Mouse (Mus musculus): Measurements from ENCODE around the gene Slc9b2. TPM values are rescaled to one million over a fixed set of nuclear protein-coding genes. Genes with fewer than 3 reads are reported as not detected.

The Slc9b2 gene
- polyA plus RNA-seq, 1 experiment from 2014 or later = not detected

DNA sequence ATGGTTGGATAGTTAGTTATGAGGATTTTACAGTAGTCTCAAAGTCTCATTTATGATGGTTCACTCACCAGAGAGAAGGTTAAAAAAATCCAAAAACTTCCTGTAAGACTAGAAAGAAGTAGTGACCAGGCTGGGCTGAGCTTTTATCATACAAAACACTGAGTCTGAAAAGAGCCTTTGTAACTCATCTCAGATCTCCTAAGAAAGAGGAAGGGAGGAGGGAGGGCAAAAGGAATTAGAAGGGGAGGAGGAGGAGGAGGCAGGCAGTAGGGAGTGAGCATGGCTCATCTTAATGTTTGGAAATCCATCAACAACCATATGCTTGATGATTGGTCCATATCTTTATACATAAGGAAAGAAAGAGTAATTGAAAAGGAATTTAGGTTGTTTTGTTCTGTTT lies 25.2 kb downstream of the Slc9b2 start:
- TF ChIP-seq CTCF (IDR thresholded peaks at IDR 0.05; ENCODE audit: low read depth) (no peak), EP300 (IDR thresholded peaks at IDR 0.05; ENCODE audit: low read depth) (no peak)
- no peak overlapping the region for H3K9ac ChIP-seq (replicated peaks)
- H3K27me3 ChIP-seq (ENCODE audit: insufficient read depth, low read length) = no peaks in the 10 kb centered on the region
- ATAC-seq (no peak), DNase-seq (no peak)
- H3K4me1 ChIP-seq (ENCODE audit: insufficient read depth) = no peaks in the 10 kb centered on the region
- H3K27ac ChIP-seq (ENCODE audit: low read depth) = no peak overlapping the region
- no peaks in the 10 kb centered on the region for H3K9me3 ChIP-seq (ENCODE audit: low read length)
- H3K4me3 ChIP-seq (ENCODE audit: low read depth, low read length) = no peak overlapping the region
- H3K4me2 ChIP-seq (ENCODE audit: low read depth, low read length) = no peak overlapping the region
- no peaks in the 10 kb centered on the region for H3K36me3 ChIP-seq (replicated peaks; ENCODE audit: insufficient read depth, low read length)

DNA sequence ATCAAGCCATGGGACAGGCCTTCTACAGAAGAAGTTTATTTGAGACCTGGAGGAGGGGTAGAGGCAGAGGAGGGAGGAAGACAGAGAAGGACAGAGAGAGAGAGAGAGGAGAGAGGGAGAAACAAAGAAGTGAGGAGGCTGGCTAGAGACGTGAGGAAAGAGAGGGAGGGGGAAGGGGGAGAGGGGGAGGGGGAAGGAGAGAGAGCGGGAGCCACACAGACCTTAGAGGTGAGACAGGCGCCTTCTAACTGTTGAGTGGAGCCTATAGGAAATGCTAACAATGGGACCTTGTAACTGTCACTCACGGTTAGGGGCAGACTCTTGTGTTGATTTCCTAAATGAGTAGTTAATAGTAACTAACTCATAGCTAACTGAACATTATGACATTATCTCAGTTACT lies 26.3 kb downstream of the Slc9b2 start:
- no peaks in the 10 kb centered on the region for H3K36me3 ChIP-seq (replicated peaks; ENCODE audit: insufficient read depth, low read length)
- no peak overlapping the region for H3K4me2 ChIP-seq (ENCODE audit: low read depth, low read length)
- no peak for TF ChIP-seq EP300 (IDR thresholded peaks at IDR 0.05; ENCODE audit: low read depth)
- TF ChIP-seq CTCF (IDR thresholded peaks at IDR 0.05; ENCODE audit: low read depth) = no peak
- 51% methylated on average over 4 of the region's 4 CpGs for WGBS (ENCODE audit: insufficient replicate concordance)
- H3K27me3 ChIP-seq (ENCODE audit: insufficient read depth, low read length) = no peaks in the 10 kb centered on the region
- DNase-seq = no peak
- no peak for ATAC-seq
- no peaks in the 10 kb centered on the region for H3K4me1 ChIP-seq (ENCODE audit: insufficient read depth)
- H3K27ac ChIP-seq (ENCODE audit: low read depth) = no peak overlapping the region
- H3K9ac ChIP-seq (replicated peaks) = no peak overlapping the region
- H3K9me3 ChIP-seq (ENCODE audit: low read length) = no peaks in the 10 kb centered on the region
- H3K4me3 ChIP-seq (ENCODE audit: low read depth, low read length) = no peak overlapping the region

DNA sequence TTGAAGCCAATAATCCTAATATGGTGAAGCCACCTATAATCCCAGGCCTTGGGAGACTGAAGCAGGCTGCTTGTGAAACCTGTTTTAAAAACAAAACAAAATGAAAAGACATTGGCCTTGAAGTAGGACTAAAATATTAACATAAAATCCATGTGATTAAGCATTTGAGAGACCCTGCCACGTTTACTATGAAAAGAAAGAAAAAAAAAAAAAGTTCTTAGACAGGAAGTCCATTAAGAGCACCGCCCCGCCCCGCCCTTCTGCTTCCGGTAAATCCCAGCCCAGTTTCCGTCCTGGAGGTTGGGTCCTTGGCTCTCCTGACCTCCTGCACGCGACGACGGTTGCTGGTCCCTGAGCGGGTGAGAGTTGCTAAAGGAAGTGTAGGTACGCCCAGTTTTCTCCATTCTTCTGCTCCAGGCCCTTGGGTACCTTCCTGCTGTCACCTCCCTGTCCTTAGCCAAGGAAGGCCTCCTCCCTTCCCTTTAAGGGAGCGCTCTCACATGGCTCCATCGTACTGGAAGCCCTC lies 40.3 kb downstream of the Slc9b2 start, which contains the start of gene Slc9b1:
TSS of gene Slc9b1 (plus strand) at position 291 of the 526 bp plus-strand sequence.
- ATAC-seq = no peak

DNA sequence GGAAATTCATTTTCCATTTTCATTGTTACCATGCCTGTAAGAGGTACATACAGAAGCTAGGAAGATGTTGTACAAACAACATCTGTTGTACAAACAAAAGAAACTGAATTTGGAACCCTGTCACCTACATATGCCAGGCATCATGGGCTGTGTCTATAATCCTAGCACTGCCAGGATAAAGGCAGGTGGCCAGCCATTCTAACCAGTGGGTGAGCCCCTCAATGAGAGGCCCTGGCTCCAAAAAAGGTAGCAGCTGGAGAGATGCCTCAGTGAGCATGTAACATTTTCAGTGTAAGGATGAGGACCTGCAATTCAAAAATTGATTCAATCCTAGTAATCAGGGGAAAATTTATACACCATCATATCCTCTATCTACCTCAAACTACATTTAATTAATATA lies 41.5 kb downstream of the Slc9b2 start:
- Histone ChIP-seq H3K36me3 (replicated peaks; ENCODE audit: insufficient read depth, low read length) (no peaks in the 10 kb centered on the region), H3K4me2 (ENCODE audit: low read depth, low read length) (no peak overlapping the region), H3K4me1 (ENCODE audit: insufficient read depth) (no peaks in the 10 kb centered on the region), H3K9me3 (ENCODE audit: low read length) (no peaks in the 10 kb centered on the region), H3K4me3 (ENCODE audit: low read depth, low read length) (no peak overlapping the region), H3K27me3 (ENCODE audit: insufficient read depth, low read length) (no peaks in the 10 kb centered on the region), H3K9ac (replicated peaks) (no peak overlapping the region), H3K27ac (ENCODE audit: low read depth) (no peak overlapping the region)
- TF ChIP-seq EP300 (IDR thresholded peaks at IDR 0.05; ENCODE audit: low read depth) (no peak), CTCF (IDR thresholded peaks at IDR 0.05; ENCODE audit: low read depth) (no peak)
- ATAC-seq = no peak
- DNase-seq = no peak

More for the DNA sequence above, 40.3 kb downstream of the Slc9b2 start, which contains the start of gene Slc9b1:
- Histone ChIP-seq H3K27me3 (ENCODE audit: insufficient read depth, low read length) (no peaks in the 10 kb centered on the region), H3K4me2 (ENCODE audit: low read depth, low read length) (no peak within 1 kb of the TSS), H3K4me3 (ENCODE audit: low read depth, low read length) (no peak within 1 kb of the TSS), H3K4me1 (ENCODE audit: insufficient read depth) (no peaks in the 10 kb centered on the region), H3K9ac (replicated peaks) (no peak within 1 kb of the TSS), H3K36me3 (replicated peaks; ENCODE audit: insufficient read depth, low read length) (no peaks in the 10 kb centered on the region), H3K27ac (ENCODE audit: low read depth) (no peak within 1 kb of the TSS), H3K9me3 (ENCODE audit: low read length) (no peaks in the 10 kb centered on the region)
- TF ChIP-seq EP300 (IDR thresholded peaks at IDR 0.05; ENCODE audit: low read depth) (no peak), CTCF (IDR thresholded peaks at IDR 0.05; ENCODE audit: low read depth) (no peak)
- WGBS (ENCODE audit: insufficient replicate concordance) = 67% methylated on average over 14 of the region's 14 CpGs
- DNase-seq = no peak

DNA sequence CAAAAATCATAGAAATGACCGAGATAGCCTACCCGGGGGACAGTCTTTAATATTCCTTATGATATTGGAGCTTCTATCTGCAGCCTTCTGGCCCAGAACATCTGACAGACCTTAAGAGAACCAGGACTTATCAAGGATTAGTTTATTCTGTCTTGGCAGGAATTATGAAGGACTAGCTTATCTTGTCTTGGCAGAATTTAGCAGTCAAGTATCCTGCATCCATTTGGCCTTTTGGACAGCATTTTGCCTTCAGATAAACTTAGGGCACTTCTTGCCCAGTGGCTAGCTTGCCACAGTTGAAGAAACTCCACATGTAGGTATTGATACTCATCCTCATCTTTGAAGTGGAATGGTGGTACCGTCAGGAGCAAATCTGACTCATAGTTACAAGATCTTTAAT lies 44.4 kb downstream of the Slc9b2 start:
- 80% methylated on average over 3 of the region's 3 CpGs for WGBS (ENCODE audit: insufficient replicate concordance)
- ATAC-seq = no peak

DNA sequence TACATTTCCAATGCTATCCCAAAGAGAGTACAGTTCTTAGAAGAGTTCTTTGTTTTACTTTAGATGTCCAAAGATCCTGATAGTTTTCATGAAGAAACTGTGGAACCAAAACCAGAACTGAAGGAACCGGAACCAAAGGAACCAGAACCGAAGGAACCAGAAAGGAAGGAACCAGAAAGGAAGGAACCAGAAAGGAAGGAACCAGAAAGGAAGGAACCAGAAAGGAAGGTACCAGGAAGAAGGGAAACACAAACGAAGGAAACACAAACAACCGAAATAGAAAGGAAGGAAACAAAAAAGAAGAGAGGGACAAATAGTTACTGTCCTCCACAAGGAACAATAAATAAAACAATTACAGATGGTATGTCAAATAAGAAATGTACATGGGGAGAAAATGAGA lies 49.9 kb downstream of the Slc9b2 start:
- TF ChIP-seq CTCF (IDR thresholded peaks at IDR 0.05; ENCODE audit: low read depth) = no peak
- TF ChIP-seq EP300 (IDR thresholded peaks at IDR 0.05; ENCODE audit: low read depth) = no peak
- H3K27me3 ChIP-seq (ENCODE audit: insufficient read depth, low read length) = no peaks in the 10 kb centered on the region
- H3K9ac ChIP-seq (replicated peaks) = no peak overlapping the region
- no peaks in the 10 kb centered on the region for H3K36me3 ChIP-seq (replicated peaks; ENCODE audit: insufficient read depth, low read length)
- no peak for ATAC-seq
- WGBS (ENCODE audit: insufficient replicate concordance) = 68% methylated on average over 4 of the region's 4 CpGs
- H3K9me3 ChIP-seq (ENCODE audit: low read length) = no peaks in the 10 kb centered on the region
- H3K27ac ChIP-seq (ENCODE audit: low read depth) = no peak overlapping the region
- no peaks in the 10 kb centered on the region for H3K4me1 ChIP-seq (ENCODE audit: insufficient read depth)
- no peak for DNase-seq
- no peak overlapping the region for H3K4me2 ChIP-seq (ENCODE audit: low read depth, low read length)
- no peak overlapping the region for H3K4me3 ChIP-seq (ENCODE audit: low read depth, low read length)

More for the DNA sequence above, 44.4 kb downstream of the Slc9b2 start:
- H3K4me2 ChIP-seq (ENCODE audit: low read depth, low read length) = no peak overlapping the region
- DNase-seq = no peak
- no peaks in the 10 kb centered on the region for H3K4me1 ChIP-seq (ENCODE audit: insufficient read depth)
- no peaks in the 10 kb centered on the region for H3K27me3 ChIP-seq (ENCODE audit: insufficient read depth, low read length)
- H3K9ac ChIP-seq (replicated peaks) = no peak overlapping the region
- no peak for TF ChIP-seq EP300 (IDR thresholded peaks at IDR 0.05; ENCODE audit: low read depth)
- TF ChIP-seq CTCF (IDR thresholded peaks at IDR 0.05; ENCODE audit: low read depth) = no peak
- no peaks in the 10 kb centered on the region for H3K9me3 ChIP-seq (ENCODE audit: low read length)
- H3K27ac ChIP-seq (ENCODE audit: low read depth) = no peak overlapping the region
- H3K36me3 ChIP-seq (replicated peaks; ENCODE audit: insufficient read depth, low read length) = no peaks in the 10 kb centered on the region
- no peak overlapping the region for H3K4me3 ChIP-seq (ENCODE audit: low read depth, low read length)

DNA sequence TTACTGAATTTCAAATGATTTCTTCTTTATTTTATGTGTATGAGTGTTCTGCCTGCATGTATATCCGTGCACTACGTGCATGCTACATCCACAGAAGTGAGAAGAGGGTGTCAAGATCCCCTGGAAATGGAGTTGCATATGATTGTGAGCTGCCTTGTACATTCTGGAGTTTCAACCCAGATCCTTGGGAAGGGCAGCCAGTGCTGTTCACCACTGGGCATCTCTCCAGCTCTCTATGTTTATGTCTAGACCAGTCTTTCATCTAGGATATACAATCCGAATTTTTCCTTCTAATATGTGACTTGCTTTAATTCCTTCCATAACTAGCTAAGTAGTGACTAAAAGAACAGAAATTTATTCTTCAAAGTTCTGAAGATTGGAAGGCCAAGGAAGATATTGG lies 68.3 kb downstream of the Slc9b2 start:
- H3K9ac ChIP-seq (replicated peaks) = no peak overlapping the region
- no peaks in the 10 kb centered on the region for H3K27me3 ChIP-seq (ENCODE audit: insufficient read depth, low read length)
- H3K4me2 ChIP-seq (ENCODE audit: low read depth, low read length) = no peak overlapping the region
- no peak for DNase-seq
- H3K27ac ChIP-seq (ENCODE audit: low read depth) = no peak overlapping the region
- no peak for TF ChIP-seq CTCF (IDR thresholded peaks at IDR 0.05; ENCODE audit: low read depth)
- no peak for TF ChIP-seq EP300 (IDR thresholded peaks at IDR 0.05; ENCODE audit: low read depth)
- H3K4me3 ChIP-seq (ENCODE audit: low read depth, low read length) = no peak overlapping the region
- H3K36me3 ChIP-seq (replicated peaks; ENCODE audit: insufficient read depth, low read length) = no peaks in the 10 kb centered on the region
- 68% methylated on average over 3 of the region's 3 CpGs for WGBS (ENCODE audit: insufficient replicate concordance)
- no peak for ATAC-seq
- no peaks in the 10 kb centered on the region for H3K4me1 ChIP-seq (ENCODE audit: insufficient read depth)
- H3K9me3 ChIP-seq (ENCODE audit: low read length) = no peaks in the 10 kb centered on the region

Measured in liver, postnatal 0 days (tissue).